Mouse (Mus musculus) liver, embryonic 13.5 days (tissue): Measurements from ENCODE around the gene Gm10840. TPM values are rescaled to one million over a fixed set of nuclear protein-coding genes. Genes with fewer than 3 reads are reported as not detected.
"Not testable (repeated sequence)": the region's sequence is repeated elsewhere in the genome, so short reads cannot be mapped to it uniquely, and the experiment has no call there.

Experiments used
- ATAC-seq: fragments of 200-750 bp; cut with Nextera tagmentation; 2 replicates; pipeline ENCODE4 v1.8.0; 2017; ENCODE audit warnings: low read depth, mild to moderate bottlenecking, moderate number of reproducible peaks, moderate library complexity
- DNase-seq: peaks from one replicate; pipeline ENCODE4 v3.0.0; 2022
- H3K27ac ChIP-seq: fragments of 300-500 bp; sonication (generic); 2 replicates; pipeline ENCODE4 v1.5.1; 2015; ENCODE audit warnings: moderate library complexity, mild to moderate bottlenecking, inconsistent platforms
- H3K27me3 ChIP-seq: fragments of 300-500 bp; sonication (generic); 2 replicates; pipeline ENCODE4 v1.6.1; 2015; ENCODE audit warnings: mild to moderate bottlenecking, inconsistent platforms
- H3K36me3 ChIP-seq: fragments of 300-500 bp; sonication (generic); 2 replicates; pipeline ENCODE4 v1.6.1; 2015; ENCODE audit warnings: mild to moderate bottlenecking, inconsistent platforms
- H3K4me1 ChIP-seq: fragments of 300-500 bp; sonication (generic); replicated peaks from 2 replicates; pipeline ENCODE4 v1.6.1; 2015; ENCODE audit warnings: inconsistent platforms
- H3K4me2 ChIP-seq: fragments of 300-500 bp; sonication (generic); 2 replicates; pipeline ENCODE4 v1.6.1; 2015; ENCODE audit warnings: inconsistent platforms, mild to moderate bottlenecking, moderate library complexity
- H3K4me3 ChIP-seq: fragments of 300-500 bp; sonication (generic); replicated peaks from 2 replicates; pipeline ENCODE4 v1.5.1; 2015; ENCODE audit warnings: mild to moderate bottlenecking, inconsistent platforms
- H3K9ac ChIP-seq: fragments of 300-500 bp; sonication (generic); 2 replicates; pipeline ENCODE4 v1.6.1; 2015; ENCODE audit warnings: mild to moderate bottlenecking, inconsistent platforms
- H3K9me3 ChIP-seq: fragments of 300-500 bp; sonication (generic); replicated peaks from 2 replicates; pipeline ENCODE4 v1.6.1; 2016; ENCODE audit warnings: inconsistent platforms
- WGBS: fragments of 180-500 bp; shearing (Covaris S2); methylation state at CpG from one replicate; pipeline ENCODE4 v1.1.7; 2015; ENCODE audit not compliant: insufficient replicate concordance; 5-methylcytosine and 5-hydroxymethylcytosine counted together
- polyA plus RNA-seq: library from polyadenylated mRNA; unstranded; fragments of >200 nt; fragmentation: Nextera tagmentation; extraction: Ambion mirVana; gene quantifications from 2 replicates; pipeline ENCODE4 v1.2.1, GENCODE M21; 2015

The Gm10840 gene
- polyA plus RNA-seq, 1 experiment from 2014 or later = not detected

- no peaks in the 10 kb centered on the region for H3K27me3 ChIP-seq
- DNase-seq = no peak
- no peak overlapping the region for H3K9ac ChIP-seq
- WGBS = 65% methylated on average over 2 of the region's 2 CpGs
- H3K4me2 ChIP-seq = no peak overlapping the region
- H3K27ac ChIP-seq = no peak overlapping the region
- H3K36me3 ChIP-seq = no peaks in the 10 kb centered on the region
- no peaks in the 10 kb centered on the region for H3K9me3 ChIP-seq
- H3K4me1 ChIP-seq = peaks cover 46% of the 10 kb centered on the region
- no peak overlapping the region for H3K4me3 ChIP-seq
- ATAC-seq = no peak
These were observed 19.8 kb downstream of the Gm10840 start for GRCm38 (mm10) chr11:106180449-106180801.

- no peak for DNase-seq
- Histone ChIP-seq H3K27me3 (no peaks in the 10 kb centered on the region), H3K4me2 (no peak overlapping the region), H3K9me3 (no peaks in the 10 kb centered on the region), H3K9ac (no peak overlapping the region), H3K36me3 (no peaks in the 10 kb centered on the region), H3K27ac (no peak overlapping the region), H3K4me3 (no peak overlapping the region), H3K4me1 (peaks cover 12% of the 10 kb centered on the region)
- no peak for ATAC-seq
- WGBS = 84% methylated on average over 4 of the region's 4 CpGs
These were observed 26.7 kb downstream of the Gm10840 start for GRCm38 (mm10) chr11:106187326-106187725.

GRCm38 (mm10) chr11:106191716-106192115 lies 31.1 kb downstream of the Gm10840 start:
- DNase-seq (no peak), ATAC-seq (no peak)
- no peaks in the 10 kb centered on the region for H3K9me3 ChIP-seq
- H3K9ac ChIP-seq = peak overlapping the region; percentile 87; the same call in 1 of the 2 replicates
- H3K4me3 ChIP-seq = peak overlapping the region; percentile 78
- peaks cover 5% of the 10 kb centered on the region; the same call in 1 of the 2 replicates for H3K36me3 ChIP-seq
- H3K27me3 ChIP-seq = no peaks in the 10 kb centered on the region
- WGBS = 81% methylated on average over 3 of the region's 3 CpGs
- H3K4me1 ChIP-seq = peaks cover 29% of the 10 kb centered on the region
- H3K27ac ChIP-seq = peak overlapping the region; percentile 95
- peak overlapping the region; percentile 92 for H3K4me2 ChIP-seq

- WGBS = 31% methylated on average over 5 of the region's 5 CpGs
- Histone ChIP-seq H3K4me2 (peak overlapping the region; percentile 92), H3K27me3 (no peaks in the 10 kb centered on the region), H3K9me3 (no peaks in the 10 kb centered on the region), H3K4me3 (peak overlapping the region; percentile 78), H3K27ac (peak overlapping the region; percentile 95), H3K36me3 (peaks cover 9% of the 10 kb centered on the region), H3K4me1 (peaks cover 29% of the 10 kb centered on the region), H3K9ac (peak overlapping the region; percentile 87)
- no peak for DNase-seq
- no peak for ATAC-seq
These were observed 31.6 kb downstream of the Gm10840 start for GRCm38 (mm10) chr11:106192241-106192640.

GRCm38 (mm10) chr11:106192657-106193370 lies 32.2 kb downstream of the Gm10840 start:
- WGBS = 4% methylated on average over 19 of the region's 19 CpGs
- Histone ChIP-seq H3K9me3 (no peaks in the 10 kb centered on the region), H3K27me3 (no peaks in the 10 kb centered on the region), H3K4me2 (peak overlapping the region; percentile 92), H3K4me1 (peaks cover 30% of the 10 kb centered on the region), H3K36me3 (peaks cover 15% of the 10 kb centered on the region), H3K27ac (peak overlapping the region; percentile 95), H3K4me3 (peak overlapping the region; percentile 78), H3K9ac (peak overlapping the region; percentile 87)
- DNase-seq = peak; percentile 15
- peak; percentile 47 for ATAC-seq

- Histone ChIP-seq H3K36me3 (peaks cover 22% of the 10 kb centered on the region), H3K27me3 (no peaks in the 10 kb centered on the region), H3K9me3 (no peaks in the 10 kb centered on the region), H3K27ac (peak overlapping the region; percentile 95), H3K4me3 (peak overlapping the region; percentile 78), H3K9ac (peak overlapping the region; percentile 87), H3K4me2 (peak overlapping the region; percentile 92), H3K4me1 (peaks cover 37% of the 10 kb centered on the region)
- ATAC-seq (peak; percentile 97), DNase-seq (peak; percentile 97)
- under 1% methylated on average over 44 of the region's 44 CpGs for WGBS
These were observed 32.9 kb downstream of the Gm10840 start for GRCm38 (mm10) chr11:106193371-106194154.

- WGBS = 33% methylated on average over 3 of the region's 3 CpGs
- Histone ChIP-seq H3K9me3 (no peaks in the 10 kb centered on the region), H3K4me2 (peak overlapping the region; percentile 77), H3K9ac (peak overlapping the region; percentile 76), H3K4me1 (peaks cover 42% of the 10 kb centered on the region), H3K27ac (peak overlapping the region; percentile 80), H3K4me3 (peak overlapping the region; percentile 78), H3K27me3 (no peaks in the 10 kb centered on the region), H3K36me3 (peaks cover 27% of the 10 kb centered on the region)
- DNase-seq (no peak), ATAC-seq (no peak)
These were observed 33.5 kb downstream of the Gm10840 start for GRCm38 (mm10) chr11:106194155-106194541.

GRCm38 (mm10) chr11:106194891-106195290 lies 34.2 kb downstream of the Gm10840 start:
- H3K36me3 ChIP-seq = peaks cover 30% of the 10 kb centered on the region
- no peaks in the 10 kb centered on the region for H3K9me3 ChIP-seq
- 0 out of 2 replicates have a peak overlapping the region, but pooled peaks have one; percentile 9 for H3K9ac ChIP-seq
- WGBS = 90% methylated on average over 7 of the region's 7 CpGs
- H3K27ac ChIP-seq = no peak overlapping the region
- peaks cover 42% of the 10 kb centered on the region for H3K4me1 ChIP-seq
- no peaks in the 10 kb centered on the region for H3K27me3 ChIP-seq
- ATAC-seq (no peak), DNase-seq (no peak)
- H3K4me3 ChIP-seq = no peak overlapping the region
- no peak overlapping the region for H3K4me2 ChIP-seq

- DNase-seq = no peak
These were observed 34.7 kb downstream of the Gm10840 start for GRCm38 (mm10) chr11:106195341-106195740.

GRCm38 (mm10) chr11:106198277-106198676 lies 37.6 kb downstream of the Gm10840 start:
- Histone ChIP-seq H3K27ac (peak overlapping the region; percentile 41; the same call in 1 of the 2 replicates), H3K36me3 (peaks cover 57% of the 10 kb centered on the region), H3K4me2 (no peak overlapping the region), H3K4me1 (peaks cover 46% of the 10 kb centered on the region), H3K9me3 (no peaks in the 10 kb centered on the region), H3K9ac (no peak overlapping the region), H3K4me3 (no peak overlapping the region), H3K27me3 (no peaks in the 10 kb centered on the region)
- no peak for ATAC-seq
- DNase-seq = no peak
- 36% methylated on average over 4 of the region's 4 CpGs for WGBS

More at GRCm38 (mm10) chr11:106195341-106195740, 34.7 kb downstream of the Gm10840 start:
- Histone ChIP-seq H3K27me3 (no peaks in the 10 kb centered on the region), H3K4me2 (no peak overlapping the region), H3K9ac (0 out of 2 replicates have a peak overlapping the region, but pooled peaks have one; percentile 9), H3K27ac (0 out of 2 replicates have a peak overlapping the region, but pooled peaks have one; percentile 29), H3K9me3 (no peaks in the 10 kb centered on the region), H3K4me3 (no peak overlapping the region), H3K4me1 (peaks cover 42% of the 10 kb centered on the region), H3K36me3 (peaks cover 30% of the 10 kb centered on the region)
- no peak for ATAC-seq

GRCm38 (mm10) chr11:106199997-106200396 lies 39.3 kb downstream of the Gm10840 start:
- H3K4me3 ChIP-seq, DNase-seq, H3K4me2 ChIP-seq, H3K9ac ChIP-seq, H3K27me3 ChIP-seq, H3K27ac ChIP-seq, H3K9me3 ChIP-seq, ATAC-seq: not testable (repeated sequence)
- 91% methylated on average over 7 of the region's 7 CpGs for WGBS
- H3K4me1 ChIP-seq = peaks cover 38% of the 10 kb centered on the region
- H3K36me3 ChIP-seq = peaks cover 72% of the 10 kb centered on the region
